Mouse (Mus musculus) lung, postnatal 25 days (tissue): ENCODE measurements around the gene Mettl23.

Source experiments
- DNase-seq: peaks from one replicate; pipeline ENCODE4 v3.0.0; 2022; ENCODE audit warnings: low spot score

Mettl23 gene

GRCm38 (mm10) chr11:116843261-116844233 is at the start of gene Mettl23, which contains the start of gene Jmjd6:
TSS of gene Mettl23 (plus strand) at chr11:116843278.
TSS of gene Jmjd6 (minus strand) at chr11:116843449.
- peak; percentile 99 for DNase-seq

- DNase-seq = no peak
These were observed 43.7 kb upstream of the Mettl23 start for GRCm38 (mm10) chr11:116799364-116799763.

DNA sequence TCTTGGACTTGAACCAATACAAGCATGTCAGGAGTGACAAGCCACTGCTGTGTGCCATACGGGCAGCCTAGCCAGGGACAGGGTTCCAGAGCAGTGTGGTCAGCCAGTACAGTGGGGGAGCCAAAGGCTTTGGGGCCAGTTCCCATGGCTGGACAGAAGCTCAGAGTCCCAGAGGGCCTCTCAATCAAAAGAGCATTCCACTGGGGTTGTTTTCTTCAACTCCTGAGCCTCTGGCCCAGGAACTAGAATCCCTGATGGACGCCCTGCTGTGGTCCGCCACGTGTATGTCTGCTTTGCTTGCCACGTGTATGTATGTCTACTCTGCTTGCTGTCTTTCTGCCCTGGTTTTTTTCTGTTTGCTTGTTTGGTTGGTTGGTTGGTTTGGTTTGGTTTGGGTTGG is 42.0 kb upstream of the Mettl23 start:
- no peak for DNase-seq

DNA sequence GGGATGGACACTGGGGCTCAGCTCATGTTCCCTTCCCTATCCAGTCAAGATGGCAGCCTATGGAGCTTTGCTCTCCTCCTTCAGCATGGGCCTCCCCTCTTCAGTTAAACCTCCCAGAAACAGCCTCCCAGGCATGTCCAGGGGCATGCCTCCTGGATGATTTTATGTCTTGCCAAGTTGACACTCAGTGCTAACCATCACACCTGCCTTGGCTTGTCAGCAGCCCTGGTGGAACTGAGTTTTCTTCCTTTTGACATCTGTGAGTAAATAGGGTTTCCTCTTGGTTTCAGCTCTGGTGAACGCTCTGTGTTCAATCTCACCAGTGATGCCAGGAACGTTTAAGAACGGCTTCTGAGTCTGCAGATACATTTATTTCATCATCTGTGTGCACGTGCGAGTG is 40.4 kb upstream of the Mettl23 start:
- no peak for DNase-seq

- no peak for DNase-seq
These were observed 36.7 kb upstream of the Mettl23 start for GRCm38 (mm10) chr11:116806136-116807071.

- DNase-seq = no peak
These were observed 36.0 kb upstream of the Mettl23 start for GRCm38 (mm10) chr11:116807116-116807515.

- DNase-seq = no peak
These were observed 35.6 kb upstream of the Mettl23 start for GRCm38 (mm10) chr11:116807526-116807925.

DNA sequence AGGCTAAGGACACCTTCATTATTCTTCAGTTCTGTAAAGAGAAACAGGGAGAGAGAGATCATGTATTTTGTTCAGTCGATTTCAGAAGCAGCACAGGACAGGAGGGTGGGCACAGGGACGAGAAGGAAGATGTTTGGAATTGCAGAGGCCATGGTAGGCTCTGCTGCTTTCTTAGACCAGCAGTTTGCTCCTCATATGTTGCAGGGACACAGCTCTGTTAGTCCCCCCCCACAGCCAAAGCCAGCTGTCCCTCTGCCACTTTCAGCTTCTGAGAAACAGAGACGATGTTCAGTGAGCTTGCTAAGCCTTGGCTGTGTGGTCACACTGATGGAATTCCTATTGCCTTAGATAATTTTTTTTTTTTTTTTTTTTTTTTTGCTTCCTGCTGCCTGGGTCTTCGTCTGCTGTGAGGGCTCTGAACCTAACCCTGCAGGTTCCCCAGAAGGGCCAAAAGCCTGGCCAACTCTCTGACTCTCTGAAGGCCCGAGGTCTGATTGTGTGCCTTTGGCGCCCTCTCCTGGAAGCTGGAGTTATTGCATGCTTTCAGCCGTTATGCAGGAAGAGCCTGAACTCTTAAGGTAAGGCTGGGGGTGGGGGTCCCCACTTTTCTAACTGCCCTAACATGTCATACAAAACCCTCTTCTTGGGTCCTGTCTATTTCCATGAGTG is 35.0 kb upstream of the Mettl23 start:
- DNase-seq = peak; percentile 86

- no peak for DNase-seq
These were observed 34.2 kb upstream of the Mettl23 start for GRCm38 (mm10) chr11:116808811-116809395.

GRCm38 (mm10) chr11:116809520-116809919 is 33.6 kb upstream of the Mettl23 start:
- no peak for DNase-seq

DNA sequence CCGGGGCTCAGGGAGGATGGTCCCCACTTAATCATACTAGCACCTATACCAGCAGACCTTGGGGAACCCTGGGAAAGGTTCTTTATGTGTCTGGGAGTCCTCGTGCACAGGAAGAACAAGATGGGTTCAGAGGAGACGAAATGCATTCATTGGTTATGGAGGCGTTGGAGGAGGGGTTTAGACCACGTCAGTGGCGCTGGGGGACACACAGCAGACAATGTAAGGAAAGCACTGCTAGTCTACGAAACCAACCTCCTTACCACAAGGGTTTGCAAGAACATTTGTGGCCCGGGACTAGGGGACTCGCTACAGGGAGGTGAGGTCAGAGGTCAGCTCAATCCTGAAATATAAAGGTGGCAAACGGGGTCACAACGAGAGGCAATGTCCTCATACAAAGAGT is 32.5 kb upstream of the Mettl23 start:
- DNase-seq = no peak

GRCm38 (mm10) chr11:116810983-116811901 is 31.8 kb upstream of the Mettl23 start:
- peak; percentile 47 for DNase-seq

DNA sequence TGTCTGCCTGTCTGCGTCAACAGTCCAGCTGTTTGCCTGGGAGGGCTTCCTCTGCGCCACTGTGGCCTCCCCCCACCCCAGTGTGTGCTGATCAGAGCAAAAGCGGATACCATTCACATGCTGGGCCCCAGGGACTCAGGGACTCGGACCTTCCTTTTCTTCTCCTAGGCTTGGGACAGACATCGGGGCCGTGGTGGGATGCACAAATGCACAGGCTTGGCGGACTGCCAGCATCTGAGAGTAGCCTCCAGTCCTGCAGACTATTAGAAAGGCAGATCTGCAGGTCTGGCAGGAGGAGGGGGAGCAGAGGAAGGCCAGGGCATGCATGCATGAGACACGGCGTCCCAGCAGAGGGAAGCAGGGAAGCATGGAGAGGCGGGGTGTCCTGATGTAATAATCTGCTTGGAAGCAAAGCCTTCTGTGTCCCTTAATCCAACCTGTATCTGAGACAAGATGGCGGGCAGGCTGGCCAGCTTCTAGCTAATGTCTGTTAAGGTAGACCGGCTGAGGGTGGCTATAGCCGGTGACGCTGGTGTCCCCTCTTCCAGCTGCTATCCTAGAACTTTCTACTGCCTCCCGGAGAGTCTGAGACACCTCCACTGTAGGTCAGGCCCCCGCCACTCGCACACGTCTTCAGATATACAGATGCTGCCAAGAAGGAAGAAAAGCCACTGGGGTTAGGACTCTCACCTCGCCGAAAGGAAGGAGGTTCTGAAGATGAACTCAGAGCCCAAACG is 30.1 kb upstream of the Mettl23 start:
- no peak for DNase-seq

DNA sequence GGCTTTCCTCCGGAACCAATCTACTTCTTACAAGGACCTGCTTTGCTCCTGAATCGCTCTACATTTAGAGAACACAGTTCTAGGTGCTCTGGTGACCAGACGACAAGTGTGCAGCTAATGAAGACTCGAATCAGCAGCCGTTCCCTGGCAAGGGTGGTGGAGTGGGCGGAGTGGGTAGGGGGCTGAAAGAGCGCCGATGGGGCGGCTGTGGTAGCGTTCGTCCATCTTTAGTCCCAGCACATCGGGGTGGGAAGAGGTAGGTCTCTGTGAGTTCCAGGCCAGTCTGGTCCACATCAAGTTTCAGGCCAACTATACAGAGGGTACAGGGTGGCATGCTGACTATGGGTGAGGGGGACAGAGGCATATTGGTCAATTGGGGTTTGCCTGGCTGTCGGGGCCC is 29.5 kb upstream of the Mettl23 start:
- no peak for DNase-seq

- DNase-seq = peak; percentile 64
These were observed 28.8 kb upstream of the Mettl23 start for GRCm38 (mm10) chr11:116814076-116814883.

GRCm38 (mm10) chr11:116814884-116815415 is 28.1 kb upstream of the Mettl23 start:
- no peak for DNase-seq

GRCm38 (mm10) chr11:116816769-116817168 is 26.3 kb upstream of the Mettl23 start:
- peak; percentile 61 for DNase-seq

DNA sequence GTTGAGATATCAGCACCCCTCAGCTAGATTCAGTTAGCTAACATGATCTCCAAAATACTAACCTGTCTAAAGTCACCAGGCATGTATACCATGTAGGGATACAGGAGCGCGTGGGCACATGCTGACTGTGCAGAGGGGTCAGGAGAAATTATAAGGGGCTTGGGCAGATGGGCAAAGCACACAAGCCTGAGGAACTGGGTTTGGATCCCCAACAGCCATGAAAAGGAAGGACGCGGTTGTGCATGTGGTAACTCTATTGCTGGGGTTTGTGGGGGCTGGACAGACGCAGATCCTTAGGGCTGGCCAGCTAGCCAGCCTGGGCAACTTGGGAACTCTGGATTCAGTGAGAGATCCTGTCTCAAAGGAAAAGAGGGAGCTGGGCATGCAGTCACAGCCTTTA is 25.5 kb upstream of the Mettl23 start:
- DNase-seq = no peak

GRCm38 (mm10) chr11:116818722-116819121 is 24.4 kb upstream of the Mettl23 start:
- DNase-seq = no peak
